Mouse (Mus musculus): Measurements from ENCODE around the gene Pip5k1b. TPM values are rescaled to one million over a fixed set of nuclear protein-coding genes. Genes with fewer than 3 reads are reported as not detected.

The Pip5k1b gene
- polyA plus RNA-seq, 1 experiment from 2014 or later = 18.2 TPM

GRCm38 (mm10) chr19:24281288-24281980, 274.2 kb downstream of the Pip5k1b start:
- WGBS = 66% methylated on average over 7 of the region's 7 CpGs
- H3K4me2 ChIP-seq (replicated peaks) = peak overlapping the region; percentile 87
- no peaks in the 10 kb centered on the region for H3K27me3 ChIP-seq (replicated peaks)
- no peak for ATAC-seq
- no peak overlapping the region for H3K27ac ChIP-seq
- no peak overlapping the region for H3K9ac ChIP-seq
- no peaks in the 10 kb centered on the region for H3K36me3 ChIP-seq
- no peaks in the 10 kb centered on the region for H3K9me3 ChIP-seq
- H3K4me1 ChIP-seq (replicated peaks) = 0 out of 2 replicates have a peak, but pooled peaks cover 3% of the 10 kb centered on the region
- peak overlapping the region; percentile 68; the same call in 1 of the 2 replicates for H3K4me3 ChIP-seq (replicated peaks)

- 2% methylated on average over 13 of the region's 22 CpGs for WGBS
- Histone ChIP-seq H3K4me3 (replicated peaks) (peak within 1 kb of the TSS; percentile 68), H3K27ac (peak within 1 kb of the TSS; percentile 92), H3K36me3 (no peaks in the 10 kb centered on the region), H3K27me3 (replicated peaks) (no peaks in the 10 kb centered on the region), H3K4me2 (replicated peaks) (peak within 1 kb of the TSS; percentile 87), H3K4me1 (replicated peaks) (0 out of 2 replicates have a peak, but pooled peaks cover 3% of the 10 kb centered on the region), H3K9ac (peak within 1 kb of the TSS; percentile 81), H3K9me3 (no peaks in the 10 kb centered on the region)
- ATAC-seq = peak; percentile 93
Observed at GRCm38 (mm10) chr19:24280601-24281228, 275.0 kb downstream of the Pip5k1b start, which contains the start of gene Fxn. TSS of gene Fxn (minus strand) at chr19:24280605.

- Histone ChIP-seq H3K4me1 (replicated peaks) (0 out of 2 replicates have a peak, but pooled peaks cover 3% of the 10 kb centered on the region), H3K9ac (peak overlapping the region; percentile 81), H3K9me3 (no peaks in the 10 kb centered on the region), H3K27ac (peak overlapping the region; percentile 92), H3K27me3 (replicated peaks) (no peaks in the 10 kb centered on the region), H3K4me2 (replicated peaks) (peak overlapping the region; percentile 87), H3K36me3 (no peaks in the 10 kb centered on the region), H3K4me3 (replicated peaks) (peak overlapping the region; percentile 68)
- under 1% methylated on average over 65 of the region's 78 CpGs for WGBS
- ATAC-seq = peak; percentile 83
Observed at GRCm38 (mm10) chr19:24279706-24280600, 275.7 kb downstream of the Pip5k1b start.

GRCm38 (mm10) chr19:24278859-24279258, 276.8 kb downstream of the Pip5k1b start:
- ATAC-seq = no peak
- H3K4me3 ChIP-seq (replicated peaks) = no peak overlapping the region; the same call in 1 of the 2 replicates
- 80% methylated on average over 15 of the region's 15 CpGs for WGBS
- H3K4me2 ChIP-seq (replicated peaks) = peak overlapping the region; percentile 87
- no peaks in the 10 kb centered on the region for H3K27me3 ChIP-seq (replicated peaks)
- 0 out of 2 replicates have a peak, but pooled peaks cover 3% of the 10 kb centered on the region for H3K4me1 ChIP-seq (replicated peaks)
- no peaks in the 10 kb centered on the region for H3K9me3 ChIP-seq
- 0 out of 2 replicates have a peak overlapping the region, but pooled peaks have one; percentile 81 for H3K9ac ChIP-seq
- no peak overlapping the region for H3K27ac ChIP-seq
- no peaks in the 10 kb centered on the region for H3K36me3 ChIP-seq

GRCm38 (mm10) chr19:24274281-24274680, 281.4 kb downstream of the Pip5k1b start:
- Histone ChIP-seq H3K36me3 (no peaks in the 10 kb centered on the region), H3K4me3 (replicated peaks) (no peak overlapping the region), H3K9ac (no peak overlapping the region), H3K4me1 (replicated peaks) (peaks cover 7% of the 10 kb centered on the region; the same call in 1 of the 2 replicates), H3K27me3 (replicated peaks) (no peaks in the 10 kb centered on the region), H3K9me3 (no peaks in the 10 kb centered on the region), H3K27ac (no peak overlapping the region), H3K4me2 (replicated peaks) (no peak overlapping the region)
- 77% methylated on average over 3 of the region's 3 CpGs for WGBS
- ATAC-seq = no peak

GRCm38 (mm10) chr19:24271746-24272426, 283.8 kb downstream of the Pip5k1b start:
- Histone ChIP-seq H3K36me3 (no peaks in the 10 kb centered on the region), H3K9me3 (no peaks in the 10 kb centered on the region), H3K4me2 (replicated peaks) (peak overlapping the region; percentile 40), H3K4me1 (replicated peaks) (peaks cover 4% of the 10 kb centered on the region; the same call in 1 of the 2 replicates), H3K9ac (no peak overlapping the region), H3K4me3 (replicated peaks) (no peak overlapping the region), H3K27ac (peak overlapping the region; percentile 58; the same call in 1 of the 2 replicates), H3K27me3 (replicated peaks) (no peaks in the 10 kb centered on the region)
- WGBS = 41% methylated on average over 16 of the region's 16 CpGs
- ATAC-seq = peak; percentile 95

- Histone ChIP-seq H3K4me2 (replicated peaks) (peak overlapping the region; percentile 40), H3K9me3 (no peaks in the 10 kb centered on the region), H3K27ac (peak overlapping the region; percentile 58), H3K4me1 (replicated peaks) (peaks cover 4% of the 10 kb centered on the region; the same call in 1 of the 2 replicates), H3K4me3 (replicated peaks) (no peak overlapping the region), H3K36me3 (no peaks in the 10 kb centered on the region), H3K9ac (no peak overlapping the region), H3K27me3 (replicated peaks) (no peaks in the 10 kb centered on the region)
- peak; percentile 88 for ATAC-seq
- WGBS = 36% methylated on average over 7 of the region's 7 CpGs
Observed at GRCm38 (mm10) chr19:24271326-24271725, 284.3 kb downstream of the Pip5k1b start.

GRCm38 (mm10) chr19:24268531-24268930, 287.1 kb downstream of the Pip5k1b start:
- H3K27ac ChIP-seq = no peak overlapping the region
- no peak for ATAC-seq
- peaks cover 4% of the 10 kb centered on the region; the same call in 1 of the 2 replicates for H3K4me1 ChIP-seq (replicated peaks)
- H3K36me3 ChIP-seq = no peaks in the 10 kb centered on the region
- WGBS = 51% methylated on average over 4 of the region's 4 CpGs
- H3K9ac ChIP-seq = no peak overlapping the region
- H3K4me3 ChIP-seq (replicated peaks) = no peak overlapping the region
- H3K27me3 ChIP-seq (replicated peaks) = no peaks in the 10 kb centered on the region
- no peaks in the 10 kb centered on the region for H3K9me3 ChIP-seq
- no peak overlapping the region for H3K4me2 ChIP-seq (replicated peaks)

GRCm38 (mm10) chr19:24266046-24266830, 289.4 kb downstream of the Pip5k1b start:
- H3K4me1 ChIP-seq (replicated peaks) = peaks cover 4% of the 10 kb centered on the region; the same call in 1 of the 2 replicates
- H3K4me3 ChIP-seq (replicated peaks) = no peak overlapping the region
- H3K4me2 ChIP-seq (replicated peaks) = peak overlapping the region; percentile 23; the same call in 1 of the 2 replicates
- H3K27me3 ChIP-seq (replicated peaks) = no peaks in the 10 kb centered on the region
- H3K36me3 ChIP-seq = no peaks in the 10 kb centered on the region; the same call in 1 of the 2 replicates
- no peaks in the 10 kb centered on the region for H3K9me3 ChIP-seq
- H3K9ac ChIP-seq = no peak overlapping the region
- H3K27ac ChIP-seq = peak overlapping the region; percentile 86
- WGBS = 58% methylated on average over 7 of the region's 7 CpGs
- ATAC-seq = peak; percentile 90

- WGBS = 45% methylated on average over 7 of the region's 7 CpGs
- H3K27ac ChIP-seq = no peak overlapping the region
Observed at GRCm38 (mm10) chr19:24264991-24265390, 290.7 kb downstream of the Pip5k1b start.

GRCm38 (mm10) chr19:24262736-24263135, 292.9 kb downstream of the Pip5k1b start:
- Histone ChIP-seq H3K36me3 (no peaks in the 10 kb centered on the region; the same call in 1 of the 2 replicates), H3K4me2 (replicated peaks) (no peak overlapping the region), H3K9me3 (no peaks in the 10 kb centered on the region), H3K4me1 (replicated peaks) (no peaks in the 10 kb centered on the region), H3K9ac (no peak overlapping the region), H3K27me3 (replicated peaks) (no peaks in the 10 kb centered on the region), H3K27ac (no peak overlapping the region), H3K4me3 (replicated peaks) (no peak overlapping the region)
- WGBS = 93% methylated on average over 14 of the region's 14 CpGs
- ATAC-seq = no peak

More at GRCm38 (mm10) chr19:24264991-24265390, 290.7 kb downstream of the Pip5k1b start:
- H3K4me1 ChIP-seq (replicated peaks) = no peaks in the 10 kb centered on the region
- no peaks in the 10 kb centered on the region for H3K27me3 ChIP-seq (replicated peaks)
- no peaks in the 10 kb centered on the region for H3K9me3 ChIP-seq
- ATAC-seq = peak; percentile 72
- H3K4me3 ChIP-seq (replicated peaks) = no peak overlapping the region
- no peak overlapping the region for H3K4me2 ChIP-seq (replicated peaks)
- H3K9ac ChIP-seq = no peak overlapping the region
- H3K36me3 ChIP-seq = no peaks in the 10 kb centered on the region; the same call in 1 of the 2 replicates

Data from intestine, embryonic 15.5 days (tissue).